ENCODE assay signal across 9 mouse cellular contexts in the genomic region with DNA sequence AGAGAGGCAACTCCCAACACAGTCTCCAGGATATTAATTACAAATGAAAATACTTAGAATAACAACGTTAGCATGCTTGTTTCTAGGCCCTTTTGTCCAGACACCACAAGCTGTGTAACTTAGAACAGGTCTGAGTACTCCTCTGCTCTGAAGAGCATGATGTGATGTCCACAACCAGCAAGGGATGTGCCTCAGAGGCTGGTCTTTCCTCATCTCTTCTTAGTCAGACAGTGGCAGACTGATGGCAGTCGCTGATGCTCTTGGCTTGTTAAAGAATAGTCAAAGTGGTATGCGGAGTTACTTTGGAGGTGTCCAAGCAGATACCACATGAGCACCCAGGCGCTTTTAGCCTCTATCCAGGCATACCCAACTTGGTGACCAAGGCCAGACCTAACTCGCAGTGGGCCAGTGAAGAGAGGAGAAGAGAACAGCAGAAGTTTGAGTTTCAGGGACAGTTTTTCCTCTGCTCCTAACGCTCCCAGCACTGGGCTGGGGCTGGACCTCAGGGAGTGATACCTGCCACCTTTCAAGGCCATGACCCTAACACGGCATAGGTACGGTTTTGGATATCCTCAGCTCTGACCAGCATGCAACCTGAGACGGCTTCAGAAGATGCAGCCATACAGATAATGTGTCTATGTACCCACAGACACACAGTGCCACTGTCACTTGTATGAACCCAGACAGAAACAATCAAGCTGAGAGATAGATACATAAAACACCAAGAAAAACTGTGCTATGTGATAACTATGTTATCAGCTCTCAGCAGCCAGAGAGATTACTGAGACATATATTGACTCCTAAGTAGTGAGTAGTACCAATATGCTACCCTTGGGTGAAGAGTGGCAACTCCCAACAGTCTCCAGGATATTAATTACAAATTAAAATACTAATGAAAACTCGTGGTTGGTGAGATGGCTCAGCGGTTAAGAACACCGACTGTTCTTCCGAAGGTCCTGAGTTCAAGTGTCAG. TPM values are rescaled to one million over a fixed set of nuclear protein-coding genes. Genes with fewer than 3 reads are reported as not detected.
DNase-seq lines count a peak whose midpoint lies in the region; ATAC-seq and TF ChIP-seq lines count a peak whose summit lies in the region.
"Had no signal": no experiment of that assay in that cellular context is flagged by ENCODE, and none has a peak within 500 bp of the region (broad histone marks: within the 10 kb centered on the region; RNA-seq: fewer than 3 reads in every experiment).

No protein-coding gene starts in this region.

- TF ChIP-seq EP300 in heart, adult 2 months (IDR thresholded peaks at IDR 0.05; ENCODE audit: insufficient read depth, low read depth, low read length), result no peak

- no peak overlapping the region; the same call in 1 of the 2 replicates for H3K9ac ChIP-seq in heart, embryonic 12.5 days
- no peak overlapping the region for H3K9ac ChIP-seq in heart, adult 2 months (ENCODE audit: low read depth, low read length)

- no peak for TF ChIP-seq POLR2A in heart, adult 2 months (IDR thresholded peaks at IDR 0.05; ENCODE audit: insufficient read depth, low read depth, low read length)
- TF ChIP-seq POLR2A in myocyte (IDR thresholded peaks at IDR 0.05; ENCODE audit: insufficient read length, low read depth), result no peak

- H3K36me3 ChIP-seq in heart, embryonic 12.5 days, result no peaks in the 10 kb centered on the region
- H3K36me3 ChIP-seq in heart, adult 2 months (ENCODE audit: control insufficient read depth, insufficient read depth, low read length), result no peaks in the 10 kb centered on the region
- H3K36me3 ChIP-seq in megakaryocyte, embryonic 14.5 days (replicated peaks; ENCODE audit: low read length), result no peaks in the 10 kb centered on the region
- no peaks in the 10 kb centered on the region for H3K36me3 ChIP-seq in limb, embryonic 10.5 days
- H3K36me3 ChIP-seq in myocyte (ENCODE audit: control insufficient read depth, insufficient read depth), result no peaks in the 10 kb centered on the region

- H3K9me3 ChIP-seq in heart, embryonic 12.5 days (replicated peaks), result no peaks in the 10 kb centered on the region
- no peaks in the 10 kb centered on the region for H3K9me3 ChIP-seq in megakaryocyte, embryonic 14.5 days
- H3K9me3 ChIP-seq in limb, embryonic 10.5 days (replicated peaks), result no peaks in the 10 kb centered on the region

- DNase-seq in heart, adult 2 months, result no peak
- no peak for DNase-seq in limb, embryonic 10.5 days (ENCODE audit: low spot score)
- no peak for DNase-seq in spleen, postnatal 36 days (ENCODE audit: low spot score in 2 of 2)
- no peak for DNase-seq in retina, postnatal 1 day
- DNase-seq: thymus, postnatal 25 days had no signal

- no peak for ATAC-seq in heart, embryonic 12.5 days (ENCODE audit: insufficient number of reproducible peaks, low FRiP score)
- ATAC-seq in megakaryocyte, adult 5-6 weeks (ENCODE audit: poor library complexity, severe bottlenecking), result no peak

- H3K79me2 ChIP-seq in heart, adult 2 months (replicated peaks; ENCODE audit: control insufficient read depth, insufficient read depth, low read length), result no peaks in the 10 kb centered on the region
- H3K79me2 ChIP-seq in myocyte (ENCODE audit: control insufficient read depth, insufficient read depth), result no peaks in the 10 kb centered on the region

- no peak for TF ChIP-seq CTCF in heart, adult 2 months (IDR thresholded peaks at IDR 0.05)

- H3K4me2 ChIP-seq in heart, embryonic 12.5 days, result peak overlapping the region; percentile 90; the same call in 1 of the 2 replicates
- peak overlapping the region; percentile 80 for H3K4me2 ChIP-seq in myocyte (ENCODE audit: low read depth)

- intact Hi-C loops in heart, adult 2 months (cut with DNase I), result no loop called here

- H3K4me3 ChIP-seq in heart, embryonic 12.5 days, result no peak overlapping the region
- no peak overlapping the region for H3K4me3 ChIP-seq in heart, adult 2 months
- peak overlapping the region; percentile 20 for H3K4me3 ChIP-seq in megakaryocyte, embryonic 14.5 days (replicated peaks)
- no peak overlapping the region for H3K4me3 ChIP-seq in limb, embryonic 10.5 days
- peak overlapping the region; percentile 41 for H3K4me3 ChIP-seq in myocyte

- peaks cover 21% of the 10 kb centered on the region for H3K4me1 ChIP-seq in heart, embryonic 12.5 days (replicated peaks)
- H3K4me1 ChIP-seq in heart, adult 2 months (ENCODE audit: control insufficient read depth, insufficient read depth, low read length), result peaks cover 3% of the 10 kb centered on the region; the same call in 1 of the 2 replicates
- peaks cover 44% of the 10 kb centered on the region for H3K4me1 ChIP-seq in megakaryocyte, embryonic 14.5 days
- H3K4me1 ChIP-seq in limb, embryonic 10.5 days, result peaks cover 30% of the 10 kb centered on the region

- no peaks in the 10 kb centered on the region for H3K27me3 ChIP-seq in heart, embryonic 12.5 days (replicated peaks)
- H3K27me3 ChIP-seq in heart, adult 2 months (ENCODE audit: control insufficient read depth, insufficient read depth, low read length), result no peaks in the 10 kb centered on the region
- H3K27me3 ChIP-seq in megakaryocyte, embryonic 14.5 days (replicated peaks), result no peaks in the 10 kb centered on the region
- H3K27me3 ChIP-seq in limb, embryonic 10.5 days (ENCODE audit: low read depth, poor library complexity, severe bottlenecking), result no peaks in the 10 kb centered on the region
- H3K27me3 ChIP-seq in myocyte (ENCODE audit: control insufficient read depth, insufficient read depth, insufficient read length), result no peaks in the 10 kb centered on the region

- peak overlapping the region; percentile 78 for H3ac ChIP-seq in myocyte (ENCODE audit: control insufficient read depth, insufficient read length)

- no peak overlapping the region for H3K27ac ChIP-seq in heart, embryonic 12.5 days (ENCODE audit: poor library complexity, severe bottlenecking)
- H3K27ac ChIP-seq in heart, adult 2 months, result no peak overlapping the region
- H3K27ac ChIP-seq in limb, embryonic 10.5 days, result peak overlapping the region; percentile 97; the same call in 1 of the 2 replicates

- 85% methylated on average over 13 of the region's 13 CpGs for WGBS in heart, embryonic 12.5 days
- WGBS in heart, adult 2 months, result 91% methylated on average over 13 of the region's 13 CpGs
- WGBS in limb, embryonic 10.5 days, result 85% methylated on average over 13 of the region's 13 CpGs

TF ChIP-seq in myocyte, 11 proteins besides CTCF, POLR2A, EP300 and RAD21:
- TF ChIP-seq USF1 (IDR thresholded peaks at IDR 0.05; ENCODE audit: low read depth) (no peak), MYOD1 (IDR thresholded peaks at IDR 0.05; ENCODE audit: control insufficient read depth in 1 of 3, insufficient read length in 2 of 3, low read depth in 2 of 3) (no peak), TCF3 (IDR thresholded peaks at IDR 0.05; ENCODE audit: insufficient read length, low read depth) (no peak), MAX (IDR thresholded peaks at IDR 0.05; ENCODE audit: low read depth) (no peak), E2F4 (IDR thresholded peaks at IDR 0.05; ENCODE audit: insufficient read depth) (no peak), POLR2AphosphoS2 (IDR thresholded peaks at IDR 0.05; ENCODE audit: insufficient read length, low read depth) (no peak)
TF ChIP-seq in myocyte: peak in this region for 0.

RNA-seq across cellular contexts. Expression of gene Bcl2, which starts 1.3 kb away (rescaled TPM):
- polyA plus RNA-seq in heart, embryonic 12.5 days (2016; fragmentation: Nextera tagmentation; extraction: Ambion mirVana), result 8.8 and 9.9 TPM in 2 replicates
- 1 to 10 TPM; 3.5 to 5.0 TPM for total RNA-seq in heart, adult 2 months (2021)
- polyA plus RNA-seq in heart, adult 2 months (2012; rRNA removed), result 1.3 and 1.9 TPM in 2 replicates
- polyA plus RNA-seq in megakaryocyte, embryonic 14.5 days (2012; ENCODE audit: insufficient read depth, low replicate concordance), result 3.0 and 4.1 TPM in 2 replicates
- 7.1 and 8.0 TPM in 2 replicates for total RNA-seq in megakaryocyte, adult 5-6 weeks (2015)
- total RNA-seq in megakaryocyte, adult 5-6 weeks (2017), result 7.8 and 11.9 TPM in 2 replicates
- polyA plus RNA-seq in limb, embryonic 10.5 days (2016; fragmentation: Nextera tagmentation; extraction: Ambion mirVana), result 8.9 and 11.7 TPM in 2 replicates
- polyA plus RNA-seq in myocyte (2012; fragmentation: generic; extraction: Trizol), result 1.9 TPM

RNA-seq across cellular contexts. Expression of gene Kdsr, which starts 44.1 kb away (rescaled TPM):
- 9.0 and 9.5 TPM in 2 replicates for polyA plus RNA-seq in heart, embryonic 12.5 days (2016; fragmentation: Nextera tagmentation; extraction: Ambion mirVana)
- 1 to 10 TPM; 5.9 to 6.2 TPM for total RNA-seq in heart, adult 2 months (2021)
- 2.6 and 3.1 TPM in 2 replicates for polyA plus RNA-seq in heart, adult 2 months (2012; rRNA removed)
- 0.53 TPM in 1 of 2 replicates, not detected in the other for polyA plus RNA-seq in megakaryocyte, embryonic 14.5 days (2012; ENCODE audit: insufficient read depth, low replicate concordance)
- total RNA-seq in megakaryocyte, adult 5-6 weeks (2015), result 6.5 and 7.1 TPM in 2 replicates
- total RNA-seq in megakaryocyte, adult 5-6 weeks (2017), result 13.7 and 17.8 TPM in 2 replicates
- 9.3 and 10.2 TPM in 2 replicates for polyA plus RNA-seq in limb, embryonic 10.5 days (2016; fragmentation: Nextera tagmentation; extraction: Ambion mirVana)
- polyA plus RNA-seq in myocyte (2012; fragmentation: generic; extraction: Trizol), result 9.9 TPM

Comparison
In these comparisons a context has a peak if more than half of its experiments do, and no peak if none do; other contexts are left out.
1. H3K4me3 ChIP-seq: peak in megakaryocyte, embryonic 14.5 days (single experiment) and myocyte (single experiment); none in heart, embryonic 12.5 days (single experiment), heart, adult 2 months (single experiment) and limb, embryonic 10.5 days (single experiment).